Mouse (Mus musculus) T-helper 2 cell (primary cell): ENCODE results near the gene Unc13a.

Experiments used
- in situ Hi-C: fragments of 300-600 bp; cut with MboI, MseI; formaldehyde crosslinking; loops from one replicate; pipeline ENCODE4 v1.15.1; 2025; ENCODE audit warnings: high pct_unique_total_duplicates

Unc13a gene

GRCm38 (mm10) chr8:71628396-71629095 lies 43.0 kb downstream of the Unc13a start:
- in situ Hi-C loops = no loop called here

- in situ Hi-C loops = no loop called here
Observed at GRCm38 (mm10) chr8:71627265-71628099, 44.1 kb downstream of the Unc13a start.

GRCm38 (mm10) chr8:71626753-71627152 lies 44.8 kb downstream of the Unc13a start:
- in situ Hi-C loops = no loop called here

- in situ Hi-C loops = no loop called here
Observed at GRCm38 (mm10) chr8:71625088-71625487, 46.5 kb downstream of the Unc13a start.

GRCm38 (mm10) chr8:71619786-71620185 lies 51.8 kb downstream of the Unc13a start:
- in situ Hi-C loops = loop anchor here (5.0 kb wide), 1 partner anchor 98 kb away; no protein-coding TSS in a partner anchor

- in situ Hi-C loops = no loop called here
Observed at GRCm38 (mm10) chr8:71613418-71613817, 58.1 kb downstream of the Unc13a start.

- in situ Hi-C loops = no loop called here
Observed at GRCm38 (mm10) chr8:71612141-71612540, 59.4 kb downstream of the Unc13a start.

- in situ Hi-C loops = no loop called here
Observed at GRCm38 (mm10) chr8:71610822-71611651, 60.5 kb downstream of the Unc13a start, which contains the start of gene Colgalt1. TSS of gene Colgalt1 (plus strand) at chr8:71610998.

GRCm38 (mm10) chr8:71604021-71604420 lies 67.5 kb downstream of the Unc13a start:
- in situ Hi-C loops = no loop called here

- in situ Hi-C loops = no loop called here
Observed at GRCm38 (mm10) chr8:71602666-71603334, 68.8 kb downstream of the Unc13a start.

GRCm38 (mm10) chr8:71601939-71602665 lies 69.5 kb downstream of the Unc13a start:
- in situ Hi-C loops = no loop called here

GRCm38 (mm10) chr8:71598841-71599240 lies 72.7 kb downstream of the Unc13a start:
- in situ Hi-C loops = loop anchor here (5.0 kb wide), 1 partner anchor 37 kb away; no protein-coding TSS in a partner anchor

- in situ Hi-C loops = loop anchor here (5.0 kb wide), 1 partner anchor 36 kb away; no protein-coding TSS in a partner anchor
Observed at GRCm38 (mm10) chr8:71598375-71598774, 73.2 kb downstream of the Unc13a start.

- in situ Hi-C loops = loop anchor here (5.0 kb wide), 1 partner anchor 35 kb away; no protein-coding TSS in a partner anchor
Observed at GRCm38 (mm10) chr8:71597451-71597850, 74.1 kb downstream of the Unc13a start, which contains the start of gene Fam129c. TSS of gene Fam129c (plus strand) at chr8:71597648.

GRCm38 (mm10) chr8:71596798-71597197 lies 74.8 kb downstream of the Unc13a start:
- in situ Hi-C loops = loop anchor here (5.0 kb wide), 1 partner anchor 34 kb away; no protein-coding TSS in a partner anchor

- in situ Hi-C loops = loop anchor here (5.0 kb wide), 1 partner anchor 34 kb away; no protein-coding TSS in a partner anchor
Observed at GRCm38 (mm10) chr8:71596384-71596783, 75.2 kb downstream of the Unc13a start.

- in situ Hi-C loops = loop anchor here (5.0 kb wide), 1 partner anchor 34 kb away; no protein-coding TSS in a partner anchor
Observed at GRCm38 (mm10) chr8:71595862-71596261, 75.7 kb downstream of the Unc13a start.

- in situ Hi-C loops = no loop called here
Observed at GRCm38 (mm10) chr8:71594324-71594722, 77.2 kb downstream of the Unc13a start.

- in situ Hi-C loops = no loop called here
Observed at GRCm38 (mm10) chr8:71593556-71594323, 77.8 kb downstream of the Unc13a start.
